Mouse (Mus musculus) kidney, postnatal 4 days (tissue): ENCODE results near the gene Cryzl1.

Experiments used
- DNase-seq, 2 experiments: peaks; one replicate each; pipeline ENCODE4 v3.0.0; 2021; ENCODE audit warnings: mixed read lengths in 2 of 2

Cryzl1 gene

DNA sequence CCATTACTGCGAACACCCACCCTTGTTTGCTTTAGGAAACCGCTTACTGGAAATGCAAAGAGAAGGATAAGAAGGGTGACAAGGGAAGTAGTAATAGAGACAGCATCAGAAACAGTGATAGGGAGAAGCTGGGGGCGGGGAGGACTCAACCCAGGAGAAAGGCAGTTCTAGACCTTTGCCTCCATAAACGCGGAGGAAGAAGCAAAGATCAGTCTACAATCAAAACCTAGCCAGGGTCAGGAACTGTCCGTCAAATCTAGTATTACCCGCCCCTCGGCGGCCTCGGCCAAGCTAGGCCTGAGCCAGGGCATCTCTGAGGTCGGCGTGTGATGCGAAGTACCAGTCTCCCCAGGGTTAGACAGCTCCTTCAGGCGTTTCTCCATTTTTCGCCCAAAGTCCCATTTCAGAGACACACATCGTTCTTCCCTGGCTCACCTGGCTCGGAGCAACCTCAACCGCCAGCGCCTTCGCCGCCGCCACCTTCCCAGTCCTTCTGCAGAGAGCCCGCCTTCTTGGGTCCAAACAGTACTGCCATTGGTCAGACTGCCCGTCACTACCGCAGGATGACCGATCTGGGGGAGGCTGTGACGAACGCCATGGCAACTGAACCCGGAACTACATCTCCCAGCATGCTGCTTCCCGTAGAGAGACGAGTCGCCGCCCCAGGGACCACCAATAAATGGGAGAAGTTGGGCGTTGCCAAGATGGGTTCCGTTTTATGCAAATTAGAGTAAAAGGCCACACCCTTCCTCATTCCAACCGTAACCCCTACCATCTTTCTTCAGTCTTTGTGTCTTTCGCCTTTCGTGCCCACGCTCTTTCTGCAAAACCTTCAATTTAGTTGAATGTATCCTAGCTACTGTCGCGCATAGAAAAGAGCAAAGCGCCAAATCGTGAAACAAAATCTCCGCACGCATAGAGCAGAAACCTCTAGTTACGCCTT is at the start of gene Cryzl1:
Gene Cryzl1, minus strand, starts transcription at position 853 of the 943 bp plus-strand sequence.
- DNase-seq = peak; percentile 97 to 98

DNA sequence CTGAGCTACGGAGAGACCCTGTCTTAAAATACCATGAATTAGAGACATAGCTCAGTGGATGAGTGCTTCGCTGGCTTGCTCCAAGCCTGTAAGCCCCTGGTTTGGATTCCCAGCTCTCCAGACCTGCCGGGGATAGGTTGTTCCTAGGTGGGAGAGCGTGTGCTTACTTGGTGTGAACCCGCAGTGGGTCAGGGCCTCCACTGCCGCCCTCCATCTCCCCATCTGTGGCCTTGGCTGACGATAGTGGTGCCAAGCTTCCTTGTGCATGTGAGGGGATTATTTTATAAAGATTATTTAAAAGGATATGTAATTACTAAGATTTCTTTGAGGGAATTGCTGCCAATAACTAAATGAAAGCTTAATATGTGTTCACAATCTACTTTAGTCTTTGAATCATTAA is 43.8 kb upstream of the Cryzl1 start:
- DNase-seq = no peak

DNA sequence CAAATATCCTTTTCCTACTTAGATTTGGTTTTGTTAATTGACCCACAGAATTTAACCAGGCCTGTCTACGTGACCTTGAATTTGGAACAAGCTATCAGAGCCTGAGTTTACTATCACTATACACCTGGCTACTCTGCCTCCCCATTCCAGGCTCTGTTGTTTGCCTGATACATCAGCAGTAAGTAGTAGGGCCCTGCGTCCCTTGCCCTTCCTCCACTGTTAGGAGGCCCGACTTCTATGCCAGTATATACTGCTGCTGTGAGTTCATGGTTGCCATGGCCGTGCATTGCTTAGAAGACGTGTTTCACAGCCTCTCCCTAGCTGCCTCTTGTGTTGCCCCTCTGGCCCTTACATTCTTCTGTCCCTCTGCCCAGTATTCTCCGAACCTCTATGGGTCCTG is 42.6 kb upstream of the Cryzl1 start:
- no peak for DNase-seq

DNA sequence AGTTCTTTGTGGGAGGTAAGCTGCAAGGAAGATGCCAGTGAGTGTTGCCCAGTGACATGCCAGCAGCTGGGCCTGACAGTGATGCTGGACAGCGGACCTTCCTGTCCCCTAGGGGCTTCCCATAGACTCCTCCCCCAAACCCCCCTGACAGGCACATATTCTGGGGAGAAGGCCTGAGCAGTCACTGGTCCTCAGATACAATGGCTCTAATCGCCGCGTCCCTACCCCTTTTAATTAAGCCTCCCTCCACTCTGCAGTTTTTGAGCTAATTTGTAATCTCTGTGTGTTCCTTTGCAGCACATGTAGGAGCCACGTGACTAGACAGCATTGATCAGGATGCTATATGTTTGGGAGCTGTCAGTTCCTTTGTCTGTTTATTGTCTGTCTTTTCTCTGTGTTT is 41.9 kb upstream of the Cryzl1 start:
- DNase-seq = no peak

DNA sequence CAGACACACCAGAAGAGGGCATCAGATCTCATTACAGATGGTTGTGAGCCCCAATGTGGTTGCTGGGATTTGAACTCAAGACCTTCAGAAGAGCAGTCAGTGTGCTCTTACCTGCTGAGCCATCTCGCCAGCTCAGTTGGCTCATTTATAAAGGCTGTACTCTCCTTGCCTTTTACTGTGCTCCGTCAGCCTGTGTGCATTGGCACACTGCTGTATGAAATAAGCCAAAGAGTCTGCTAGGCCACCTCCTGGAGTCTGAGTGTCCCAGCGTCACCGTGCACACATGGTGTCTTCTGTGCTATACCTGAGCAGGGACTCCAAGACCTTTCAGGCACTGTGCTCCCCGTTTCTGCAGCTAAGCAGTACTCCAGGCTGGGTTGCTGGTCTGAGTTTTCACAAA is 41.1 kb upstream of the Cryzl1 start:
- DNase-seq = no peak

DNA sequence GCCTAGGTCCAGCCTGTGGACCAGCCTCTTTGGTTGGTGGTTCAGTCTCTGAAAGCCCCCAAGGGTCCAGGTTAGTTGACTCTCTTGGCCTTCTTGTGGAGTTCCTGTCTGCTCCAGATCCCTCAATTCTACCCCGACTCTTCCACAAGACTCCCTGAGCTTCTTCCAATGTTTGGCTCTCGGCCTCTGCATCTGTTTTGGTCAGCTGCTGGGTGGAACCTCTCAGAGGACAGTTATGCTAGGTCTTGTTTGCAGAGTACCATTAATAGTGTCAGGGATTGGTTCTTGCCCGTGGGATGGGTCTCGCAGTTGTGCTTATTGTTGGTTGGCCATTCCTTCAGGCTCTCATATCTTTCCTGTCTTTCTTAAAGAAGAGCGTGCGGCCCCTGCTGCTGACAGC is 39.8 kb upstream of the Cryzl1 start:
- DNase-seq = no peak

DNA sequence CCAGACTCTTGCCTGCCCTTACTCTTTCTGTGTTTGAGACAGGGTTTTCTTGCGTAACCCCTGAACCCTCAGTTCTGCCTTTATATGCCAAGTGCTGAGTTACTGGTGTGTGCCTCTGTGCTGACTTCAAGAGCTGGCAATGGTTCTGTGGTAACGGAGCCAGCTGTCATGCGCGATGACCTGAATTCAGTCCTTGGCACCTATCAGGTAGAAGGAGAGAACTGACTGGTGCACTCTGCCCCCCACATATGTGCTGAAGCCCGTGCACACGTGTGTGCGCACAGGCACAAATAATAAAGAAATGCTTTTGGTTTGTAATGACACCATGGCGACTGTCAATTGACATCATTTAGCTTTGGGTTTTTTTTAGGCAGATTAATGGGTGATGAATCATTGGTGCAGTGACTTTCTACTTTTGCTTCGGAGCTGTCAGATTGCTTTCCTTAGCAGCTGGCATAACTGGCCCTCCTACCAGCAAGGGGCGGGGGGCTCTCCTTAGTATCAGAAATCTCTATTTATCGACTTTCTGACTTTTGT is 38.5 kb upstream of the Cryzl1 start:
- no peak for DNase-seq

DNA sequence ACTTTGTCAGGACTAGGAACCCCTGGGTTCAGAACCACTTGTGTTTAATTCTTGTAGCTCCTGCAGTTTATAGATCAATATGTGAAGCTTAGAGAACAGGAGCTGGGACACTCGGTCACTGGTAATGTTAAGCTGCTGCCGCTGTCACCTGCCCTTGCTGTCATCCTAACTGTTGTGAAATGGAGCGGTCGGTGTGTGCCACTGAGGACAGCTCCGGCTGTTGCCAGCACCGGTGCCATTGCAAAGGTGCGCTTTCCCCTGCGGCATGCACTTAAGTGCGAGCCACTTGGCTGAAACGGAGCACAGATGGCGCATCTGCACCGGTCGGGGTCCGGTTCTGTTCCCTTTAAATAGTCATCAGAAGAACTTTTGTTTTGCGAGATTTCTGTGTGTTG is 37.0 kb upstream of the Cryzl1 start:
- no peak for DNase-seq

DNA sequence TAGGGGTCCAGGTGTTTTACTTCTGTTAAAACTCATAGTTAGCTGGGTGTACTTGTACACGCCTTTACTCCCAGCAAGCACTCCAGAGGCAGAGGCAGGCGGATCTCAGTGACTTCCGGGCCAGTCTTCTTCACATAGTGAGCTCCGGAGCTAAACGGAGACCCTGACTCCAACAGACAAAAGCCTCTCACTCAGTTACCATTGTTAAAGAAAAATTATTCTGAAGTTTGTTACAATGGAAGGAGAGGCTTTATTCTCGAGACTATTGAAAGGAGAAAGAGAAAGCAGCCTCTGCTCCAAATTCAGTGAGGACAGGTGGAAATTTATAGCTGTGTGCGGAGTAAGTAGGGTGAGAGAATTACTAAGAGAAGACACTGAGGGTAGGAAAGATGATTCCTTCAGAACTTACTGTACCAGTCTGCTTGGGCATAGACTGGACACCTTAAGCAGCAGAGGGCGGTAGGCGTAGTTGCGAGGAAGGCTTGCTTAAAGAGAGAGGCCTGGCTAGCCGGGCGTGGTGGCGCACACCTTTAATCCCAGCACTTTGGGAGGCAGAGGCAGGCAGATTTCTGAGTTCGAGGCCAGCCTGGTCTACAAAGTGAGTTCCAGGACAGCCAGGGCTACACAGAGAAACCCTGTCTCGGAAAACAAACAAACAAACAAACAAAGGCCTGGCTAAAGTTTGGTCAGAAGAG is 36.5 kb upstream of the Cryzl1 start:
- no peak for DNase-seq

DNA sequence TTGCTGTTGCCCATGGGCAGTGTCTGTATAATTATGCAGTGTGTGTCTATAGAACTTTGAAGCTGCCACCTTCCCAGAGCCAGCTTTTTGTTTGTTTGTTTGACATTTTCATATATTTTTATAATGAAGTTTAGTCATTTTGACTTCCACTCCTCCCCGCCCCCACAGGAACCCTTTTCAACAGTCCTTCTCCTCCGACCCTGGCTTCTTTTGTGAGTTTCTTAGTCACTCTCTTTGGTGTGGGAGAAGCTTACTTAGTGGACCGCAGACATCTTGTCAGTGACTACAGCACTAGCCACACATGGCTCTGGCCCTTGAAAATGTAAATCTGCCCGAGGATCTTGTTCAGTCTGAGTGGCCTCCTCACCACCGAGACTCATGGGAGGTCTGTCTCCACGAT is 35.6 kb upstream of the Cryzl1 start:
- no peak for DNase-seq

DNA sequence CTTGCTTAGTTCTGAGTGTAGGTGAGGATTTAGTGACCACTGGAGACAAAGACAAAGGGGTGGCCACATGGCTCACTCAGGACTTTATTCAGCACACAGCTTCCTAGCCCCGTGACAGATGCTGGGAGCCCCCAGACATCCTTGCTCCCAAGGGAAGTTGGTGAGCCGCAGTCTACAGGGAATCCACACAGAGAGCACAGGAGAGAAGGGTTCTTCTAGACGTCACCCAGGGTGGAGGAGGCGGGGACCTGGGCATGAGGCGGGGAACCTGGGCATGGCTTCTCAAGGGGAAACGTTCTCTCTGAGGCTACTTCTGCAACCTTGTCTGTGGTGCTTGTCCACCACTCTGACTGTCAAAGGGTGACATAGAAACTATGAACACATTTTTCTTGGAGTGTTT is 35.2 kb upstream of the Cryzl1 start:
- DNase-seq = no peak

DNA sequence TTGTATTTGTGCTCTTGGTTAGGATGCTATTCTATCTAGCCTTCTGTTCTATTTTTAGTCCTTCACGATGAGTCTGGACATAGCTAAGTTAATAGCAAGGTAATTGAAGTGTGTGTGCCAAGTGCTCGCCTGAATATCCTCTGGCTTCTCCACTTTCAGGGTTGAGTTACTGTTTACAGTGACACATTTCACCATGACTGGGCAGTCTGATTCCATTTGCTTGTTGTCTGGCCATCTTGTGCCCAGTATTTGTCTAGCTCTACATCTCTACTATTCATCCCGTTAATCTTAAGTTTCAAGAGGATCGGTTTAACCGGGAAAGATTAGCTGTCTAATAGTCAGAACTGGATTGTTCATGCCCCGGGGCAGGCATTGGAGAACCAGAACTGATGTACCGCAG is 33.7 kb upstream of the Cryzl1 start:
- DNase-seq = no peak

DNA sequence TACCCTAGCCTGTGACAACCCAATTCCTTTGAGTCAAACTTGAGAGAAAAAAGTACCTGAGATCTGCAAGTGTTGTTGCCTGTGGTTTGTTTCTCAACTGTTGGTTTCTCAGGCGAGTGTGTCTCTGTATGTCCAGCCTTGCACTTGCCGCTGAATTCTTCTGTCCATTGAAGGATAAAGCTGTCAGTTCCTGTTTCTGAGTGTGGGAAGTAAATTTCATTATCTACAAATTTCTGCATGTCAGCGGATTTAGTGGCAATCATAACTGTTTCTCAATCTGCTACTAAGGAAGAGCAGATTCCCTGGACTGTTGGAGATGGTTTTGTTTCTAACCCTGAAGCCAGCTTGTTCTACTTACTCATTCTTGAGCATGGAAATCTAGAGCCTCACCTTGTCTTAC is 33.0 kb upstream of the Cryzl1 start:
- DNase-seq = no peak

DNA sequence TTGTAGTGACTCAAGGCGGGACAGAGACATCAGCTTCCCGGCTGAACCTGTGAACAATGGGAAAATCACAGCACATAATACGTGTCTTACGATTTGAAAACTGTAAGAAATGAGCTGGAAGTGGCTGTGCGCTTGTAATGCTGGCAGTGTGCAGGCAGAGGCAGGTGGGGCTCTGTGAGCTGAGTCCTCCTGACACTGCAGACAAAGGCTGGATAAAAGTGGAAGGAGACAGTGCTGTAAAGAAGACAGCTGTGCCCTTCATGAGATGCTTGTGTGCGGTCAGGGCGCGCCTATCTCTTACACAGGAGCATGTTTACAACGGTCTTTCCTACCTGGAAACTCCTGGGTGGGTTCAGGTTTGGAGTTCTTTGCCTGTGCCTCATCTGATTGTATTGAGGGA is 32.4 kb upstream of the Cryzl1 start:
- DNase-seq = no peak

DNA sequence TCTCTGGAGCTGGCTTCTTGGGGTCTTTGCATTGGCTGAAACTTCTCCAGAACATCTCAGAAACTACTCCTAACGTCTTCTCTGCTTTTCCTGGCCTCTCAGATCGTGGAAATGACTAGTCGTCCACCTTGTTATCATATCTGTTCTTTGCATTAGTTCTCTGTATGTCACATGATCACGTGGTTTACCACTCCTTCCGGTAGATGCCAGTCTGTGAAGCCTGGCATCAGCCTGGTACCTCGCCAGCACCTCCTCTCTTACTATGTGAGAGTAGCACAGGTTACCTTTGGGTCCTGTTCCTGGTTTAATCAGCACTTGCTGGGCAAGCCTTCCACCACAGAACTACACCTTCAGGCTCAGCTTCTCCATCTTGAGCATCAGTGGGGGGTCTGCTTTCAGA is 26.2 kb upstream of the Cryzl1 start:
- DNase-seq = no peak

DNA sequence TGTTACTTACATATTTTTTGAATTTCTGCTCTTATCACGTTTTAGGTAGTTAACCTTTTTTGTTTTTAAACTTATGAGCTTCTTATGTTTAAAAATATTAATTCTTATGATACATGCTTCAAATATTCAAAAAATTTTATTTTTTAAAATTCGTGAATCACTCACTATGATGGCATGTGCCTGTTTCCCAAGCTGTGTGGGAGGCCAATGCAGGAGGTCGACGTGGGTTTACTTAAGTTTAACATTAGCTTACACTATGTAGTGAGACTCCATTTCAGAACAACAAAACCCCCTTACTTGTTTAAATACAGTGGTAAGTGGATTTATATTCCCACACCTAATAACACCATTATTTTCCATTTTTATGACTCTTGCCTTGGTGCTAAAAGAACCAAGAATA is 24.8 kb upstream of the Cryzl1 start:
- no peak for DNase-seq

DNA sequence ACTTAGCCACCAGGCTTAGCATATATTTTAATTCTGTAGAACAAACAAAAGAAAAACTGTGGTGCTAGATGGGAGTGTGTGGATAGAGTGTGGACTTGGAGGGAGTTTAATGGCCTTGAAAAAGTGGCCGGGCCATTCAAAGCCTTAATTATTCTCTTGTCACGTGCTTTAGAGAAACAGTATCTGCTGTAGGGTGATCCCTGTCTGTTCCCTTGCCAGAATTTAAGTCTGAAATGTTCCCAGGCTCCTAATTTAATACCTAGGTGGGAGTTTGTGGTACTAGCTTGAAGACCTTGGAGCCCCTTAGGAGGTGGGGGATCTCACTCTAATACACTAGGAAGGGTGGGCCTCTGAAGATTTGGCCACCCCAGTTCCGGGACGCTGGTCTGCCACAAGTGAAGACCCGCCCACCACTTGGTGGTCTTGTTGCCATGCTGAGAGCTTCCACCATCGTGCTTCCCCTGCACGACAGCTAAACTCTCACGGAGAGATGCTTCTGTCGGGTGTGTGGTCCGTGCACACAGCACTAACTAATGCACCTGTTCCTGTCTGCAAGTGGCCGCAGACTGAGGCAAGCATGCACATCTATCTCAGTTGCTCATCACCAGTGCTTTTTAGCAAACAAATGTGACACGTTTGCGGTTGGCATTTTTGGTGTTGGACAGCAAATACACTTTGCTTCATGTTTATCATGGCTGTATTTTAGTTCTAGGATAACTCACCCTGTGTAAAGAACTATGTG is 23.0 kb upstream of the Cryzl1 start:
- no peak for DNase-seq

DNA sequence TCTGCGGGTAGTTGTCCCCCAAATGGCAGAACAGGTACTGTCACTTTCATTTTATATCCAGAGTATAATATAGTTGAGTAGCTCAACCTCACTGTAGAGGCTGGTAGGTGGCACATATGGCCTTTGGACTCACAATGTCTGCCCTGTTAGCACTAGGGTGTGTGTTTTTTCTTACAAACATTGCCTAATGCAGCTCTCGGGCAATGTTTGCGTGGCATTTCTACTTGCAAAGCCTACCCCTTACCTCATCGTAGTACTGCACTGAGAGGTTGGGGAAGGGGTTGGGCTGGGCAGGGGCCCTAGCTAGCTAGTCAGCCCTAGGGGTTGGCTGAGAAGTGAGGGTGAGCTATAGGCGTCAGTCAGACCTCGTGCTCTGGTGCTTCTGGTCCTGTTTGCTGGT is 18.8 kb upstream of the Cryzl1 start:
- no peak for DNase-seq

DNA sequence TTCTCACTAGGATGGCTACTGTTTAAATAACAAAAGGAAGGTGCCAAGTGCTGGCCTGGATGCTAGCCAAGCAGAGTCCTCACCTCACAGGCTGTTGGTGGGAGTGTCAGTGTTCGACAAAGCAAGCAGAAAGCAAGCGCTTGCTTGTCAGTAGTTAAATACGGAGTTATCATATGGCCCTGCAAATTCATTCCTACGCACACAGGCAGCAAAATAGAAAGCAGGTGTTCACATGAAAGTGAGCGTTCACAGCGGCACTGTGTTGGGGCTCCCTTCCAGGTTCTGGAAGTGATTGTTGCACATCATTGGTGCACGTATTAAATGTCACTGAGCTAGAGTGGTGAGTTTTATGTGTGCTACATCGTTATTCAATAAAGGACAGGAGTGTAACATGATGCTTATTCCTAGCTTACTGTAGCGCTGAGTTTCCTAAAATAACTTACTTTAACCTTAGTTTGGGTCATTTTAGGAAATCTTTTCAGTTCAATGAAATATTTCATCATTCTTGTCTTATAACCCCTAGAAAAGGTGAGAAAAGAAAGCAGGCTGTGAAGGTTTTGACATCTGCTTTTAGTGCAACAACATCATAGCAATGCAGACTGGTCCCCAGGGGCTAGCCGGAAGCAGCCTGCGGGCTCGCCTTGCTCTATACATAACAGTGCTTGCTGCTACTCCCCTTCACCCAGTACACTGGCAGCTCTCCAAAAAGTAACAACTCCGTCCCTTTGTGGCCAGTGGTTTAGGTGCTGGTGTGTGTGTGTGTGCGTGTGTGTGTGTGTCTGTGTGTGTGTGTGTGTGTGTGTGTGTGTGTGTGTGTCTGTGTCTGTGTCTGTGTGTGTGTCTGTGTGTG is 17.6 kb upstream of the Cryzl1 start:
- DNase-seq = peak; percentile 62 to 70

DNA sequence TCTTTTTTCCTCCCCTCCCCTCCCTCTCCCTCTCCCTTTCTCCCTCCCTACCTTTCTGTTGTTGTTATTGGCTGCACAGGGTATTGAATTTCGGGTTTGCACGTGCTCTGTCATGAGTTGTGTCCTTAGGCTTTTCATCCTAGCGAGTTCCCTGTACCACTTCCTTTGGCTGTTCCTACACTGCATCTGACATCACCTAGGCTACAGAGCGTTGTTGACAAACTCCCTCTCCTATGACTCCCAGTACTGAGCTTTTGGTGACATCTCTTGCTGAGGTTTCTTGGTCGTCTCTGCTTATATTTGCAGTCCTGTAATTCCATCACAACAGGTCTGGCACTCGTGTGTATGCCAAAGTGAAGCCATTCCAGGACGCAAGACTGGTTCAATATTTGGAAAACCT is 14.3 kb upstream of the Cryzl1 start:
- no peak for DNase-seq

DNA sequence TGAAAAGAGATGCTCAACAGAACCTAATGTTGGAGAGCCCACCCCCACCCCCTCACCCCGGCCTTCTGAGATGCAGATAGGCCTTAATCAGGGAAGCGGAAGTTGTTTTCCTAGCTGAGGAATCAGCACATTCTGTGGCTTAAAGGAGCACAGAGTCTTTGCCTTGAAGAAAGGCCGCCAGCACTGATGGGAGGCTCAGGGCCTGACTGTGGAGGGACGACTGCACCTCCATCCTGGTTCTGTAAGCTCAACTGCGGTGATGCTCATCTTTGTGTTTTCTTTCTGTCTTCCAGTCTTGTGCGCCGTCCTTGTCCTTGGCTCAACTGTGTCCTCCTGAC is 12.1 kb upstream of the Cryzl1 start:
- DNase-seq = no peak

DNA sequence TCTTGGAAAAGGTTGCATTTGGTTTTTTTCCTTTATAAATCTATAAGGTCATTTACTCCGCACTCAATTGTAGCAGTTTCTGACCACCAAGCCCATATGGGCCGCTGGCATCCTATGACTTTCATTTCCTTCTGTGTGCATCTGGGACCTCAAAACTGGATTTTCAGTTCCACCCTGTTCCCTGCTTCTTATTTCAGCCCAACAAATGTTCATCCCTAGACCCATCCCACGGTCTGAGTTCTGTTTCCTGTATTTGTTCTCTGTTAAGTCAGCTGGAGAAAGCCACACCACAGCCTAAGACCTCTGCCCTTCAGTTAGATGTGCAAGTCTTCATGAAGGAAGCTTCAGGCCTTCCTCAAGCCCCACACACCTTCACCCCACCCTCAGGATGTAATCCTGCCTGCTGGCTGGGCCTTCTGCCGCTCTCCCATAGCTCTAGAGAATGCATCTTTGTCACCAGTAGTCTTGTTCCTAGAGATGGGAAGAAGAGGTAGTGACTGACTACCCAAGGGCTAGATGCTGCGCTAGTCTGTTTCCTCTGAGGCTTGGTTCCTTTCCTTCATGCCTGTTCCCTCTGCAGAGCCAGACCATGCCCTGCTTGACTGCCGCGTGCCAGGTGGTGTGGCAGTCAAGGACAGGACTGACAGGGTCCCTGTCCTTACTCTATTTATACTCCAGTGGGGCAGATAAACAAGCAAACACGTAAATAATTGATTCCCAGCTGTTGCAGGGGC is 11.6 kb upstream of the Cryzl1 start:
- DNase-seq = no peak
